Mouse (Mus musculus): ENCODE data around the gene Zcchc2. TPM values are rescaled to one million over a fixed set of nuclear protein-coding genes. Genes with fewer than 3 reads are reported as not detected.

Gene Zcchc2
- polyA plus RNA-seq, 1 experiment, result 21.1 TPM

GRCm38 (mm10) chr1:106061185-106061910, 71.1 kb downstream of the Zcchc2 start:
- Histone ChIP-seq H3K4me1 (ENCODE audit: control insufficient read depth, insufficient read depth, low read length) (peaks cover 4% of the 10 kb centered on the region), H3K9me3 (replicated peaks; ENCODE audit: control insufficient read depth, insufficient read depth, low read length, poor library complexity, severe bottlenecking) (no peaks in the 10 kb centered on the region), H3K36me3 (ENCODE audit: control insufficient read depth, insufficient read depth, low read length, poor library complexity, severe bottlenecking) (no peaks in the 10 kb centered on the region), H3K27ac (ENCODE audit: insufficient read depth, low read length) (no peak overlapping the region), H3K4me3 (ENCODE audit: low read depth, low read length) (no peak overlapping the region), H3K9ac (ENCODE audit: low read depth, poor library complexity, severe bottlenecking) (no peak overlapping the region), H3K27me3 (ENCODE audit: control insufficient read depth, insufficient read depth, low read length, poor library complexity, severe bottlenecking) (no peaks in the 10 kb centered on the region)
- TF ChIP-seq POLR2A (IDR thresholded peaks at IDR 0.05; ENCODE audit: insufficient read depth, low read length) (no peak), CTCF (IDR thresholded peaks at IDR 0.05; ENCODE audit: low read depth, low read length) (no peak), EP300 (IDR thresholded peaks at IDR 0.05; ENCODE audit: insufficient read depth, low read depth, low read length) (no peak)

- Histone ChIP-seq H3K9me3 (replicated peaks; ENCODE audit: control insufficient read depth, insufficient read depth, low read length, poor library complexity, severe bottlenecking) (no peaks in the 10 kb centered on the region), H3K9ac (ENCODE audit: low read depth, poor library complexity, severe bottlenecking) (no peak overlapping the region), H3K27ac (ENCODE audit: insufficient read depth, low read length) (no peak overlapping the region), H3K27me3 (ENCODE audit: control insufficient read depth, insufficient read depth, low read length, poor library complexity, severe bottlenecking) (no peaks in the 10 kb centered on the region), H3K36me3 (ENCODE audit: control insufficient read depth, insufficient read depth, low read length, poor library complexity, severe bottlenecking) (no peaks in the 10 kb centered on the region), H3K4me1 (ENCODE audit: control insufficient read depth, insufficient read depth, low read length) (peaks cover 4% of the 10 kb centered on the region), H3K4me3 (ENCODE audit: low read depth, low read length) (no peak overlapping the region)
- no peak for TF ChIP-seq EP300 (IDR thresholded peaks at IDR 0.05; ENCODE audit: insufficient read depth, low read depth, low read length)
- no peak for TF ChIP-seq POLR2A (IDR thresholded peaks at IDR 0.05; ENCODE audit: insufficient read depth, low read length)
- no peak for TF ChIP-seq CTCF (IDR thresholded peaks at IDR 0.05; ENCODE audit: low read depth, low read length)
Observed at GRCm38 (mm10) chr1:106062891-106063590, 72.8 kb downstream of the Zcchc2 start.

GRCm38 (mm10) chr1:106063591-106064170, 73.5 kb downstream of the Zcchc2 start:
- Histone ChIP-seq H3K27me3 (ENCODE audit: control insufficient read depth, insufficient read depth, low read length, poor library complexity, severe bottlenecking) (no peaks in the 10 kb centered on the region), H3K36me3 (ENCODE audit: control insufficient read depth, insufficient read depth, low read length, poor library complexity, severe bottlenecking) (no peaks in the 10 kb centered on the region), H3K4me1 (ENCODE audit: control insufficient read depth, insufficient read depth, low read length) (peaks cover 4% of the 10 kb centered on the region), H3K9me3 (replicated peaks; ENCODE audit: control insufficient read depth, insufficient read depth, low read length, poor library complexity, severe bottlenecking) (no peaks in the 10 kb centered on the region), H3K27ac (ENCODE audit: insufficient read depth, low read length) (no peak overlapping the region), H3K9ac (ENCODE audit: low read depth, poor library complexity, severe bottlenecking) (no peak overlapping the region), H3K4me3 (ENCODE audit: low read depth, low read length) (no peak overlapping the region)
- no peak for TF ChIP-seq CTCF (IDR thresholded peaks at IDR 0.05; ENCODE audit: low read depth, low read length)

- H3K4me3 ChIP-seq (ENCODE audit: low read depth, low read length), result no peak overlapping the region
- no peaks in the 10 kb centered on the region for H3K9me3 ChIP-seq (replicated peaks; ENCODE audit: control insufficient read depth, insufficient read depth, low read length, poor library complexity, severe bottlenecking)
Observed at GRCm38 (mm10) chr1:106064291-106064690, 74.1 kb downstream of the Zcchc2 start.

GRCm38 (mm10) chr1:106064711-106065110, 74.5 kb downstream of the Zcchc2 start:
- no peak overlapping the region for H3K9ac ChIP-seq (ENCODE audit: low read depth, poor library complexity, severe bottlenecking)
- H3K9me3 ChIP-seq (replicated peaks; ENCODE audit: control insufficient read depth, insufficient read depth, low read length, poor library complexity, severe bottlenecking), result no peaks in the 10 kb centered on the region
- no peaks in the 10 kb centered on the region for H3K36me3 ChIP-seq (ENCODE audit: control insufficient read depth, insufficient read depth, low read length, poor library complexity, severe bottlenecking)
- TF ChIP-seq EP300 (IDR thresholded peaks at IDR 0.05; ENCODE audit: insufficient read depth, low read depth, low read length), result no peak
- no peak for TF ChIP-seq POLR2A (IDR thresholded peaks at IDR 0.05; ENCODE audit: insufficient read depth, low read length)
- no peak for TF ChIP-seq CTCF (IDR thresholded peaks at IDR 0.05; ENCODE audit: low read depth, low read length)
- no peak overlapping the region for H3K4me3 ChIP-seq (ENCODE audit: low read depth, low read length)
- H3K27ac ChIP-seq (ENCODE audit: insufficient read depth, low read length), result no peak overlapping the region
- H3K27me3 ChIP-seq (ENCODE audit: control insufficient read depth, insufficient read depth, low read length, poor library complexity, severe bottlenecking), result no peaks in the 10 kb centered on the region
- H3K4me1 ChIP-seq (ENCODE audit: control insufficient read depth, insufficient read depth, low read length), result no peaks in the 10 kb centered on the region

More at GRCm38 (mm10) chr1:106064291-106064690, 74.1 kb downstream of the Zcchc2 start:
- Histone ChIP-seq H3K36me3 (ENCODE audit: control insufficient read depth, insufficient read depth, low read length, poor library complexity, severe bottlenecking) (no peaks in the 10 kb centered on the region), H3K27ac (ENCODE audit: insufficient read depth, low read length) (no peak overlapping the region), H3K4me1 (ENCODE audit: control insufficient read depth, insufficient read depth, low read length) (peaks cover under 1% of the 10 kb centered on the region), H3K27me3 (ENCODE audit: control insufficient read depth, insufficient read depth, low read length, poor library complexity, severe bottlenecking) (no peaks in the 10 kb centered on the region), H3K9ac (ENCODE audit: low read depth, poor library complexity, severe bottlenecking) (no peak overlapping the region)
- TF ChIP-seq POLR2A (IDR thresholded peaks at IDR 0.05; ENCODE audit: insufficient read depth, low read length) (no peak), CTCF (IDR thresholded peaks at IDR 0.05; ENCODE audit: low read depth, low read length) (no peak), EP300 (IDR thresholded peaks at IDR 0.05; ENCODE audit: insufficient read depth, low read depth, low read length) (no peak)

GRCm38 (mm10) chr1:106065679-106066078, 75.5 kb downstream of the Zcchc2 start:
- H3K27me3 ChIP-seq (ENCODE audit: control insufficient read depth, insufficient read depth, low read length, poor library complexity, severe bottlenecking), result no peaks in the 10 kb centered on the region

More at GRCm38 (mm10) chr1:106065679-106066078, 75.5 kb downstream of the Zcchc2 start:
- TF ChIP-seq CTCF (IDR thresholded peaks at IDR 0.05; ENCODE audit: low read depth, low read length), result no peak
- TF ChIP-seq EP300 (IDR thresholded peaks at IDR 0.05; ENCODE audit: insufficient read depth, low read depth, low read length), result no peak
- TF ChIP-seq POLR2A (IDR thresholded peaks at IDR 0.05; ENCODE audit: insufficient read depth, low read length), result no peak
- H3K9ac ChIP-seq (ENCODE audit: low read depth, poor library complexity, severe bottlenecking), result no peak overlapping the region
- no peak overlapping the region for H3K27ac ChIP-seq (ENCODE audit: insufficient read depth, low read length)
- no peaks in the 10 kb centered on the region for H3K4me1 ChIP-seq (ENCODE audit: control insufficient read depth, insufficient read depth, low read length)
- no peaks in the 10 kb centered on the region for H3K36me3 ChIP-seq (ENCODE audit: control insufficient read depth, insufficient read depth, low read length, poor library complexity, severe bottlenecking)
- H3K4me3 ChIP-seq (ENCODE audit: low read depth, low read length), result no peak overlapping the region
- H3K9me3 ChIP-seq (replicated peaks; ENCODE audit: control insufficient read depth, insufficient read depth, low read length, poor library complexity, severe bottlenecking), result no peaks in the 10 kb centered on the region
